Mouse (Mus musculus) cortical plate, adult 2 months (tissue): ENCODE results near the gene Tecta.

Experiments
- CTCF ChIP-seq: fragments of 200-500 bp; IDR thresholded peaks from 2 replicates; pipeline ENCODE4 v1.5.1; 2011; ENCODE audit warnings: mild to moderate bottlenecking, control low read depth, low read length; ENCODE audit not compliant: insufficient read depth; ENCODE audit errors: extremely low read depth
- POLR2A ChIP-seq: fragments of 200-500 bp; IDR thresholded peaks from 2 replicates; pipeline ENCODE4 v1.6.1; 2011; ENCODE audit warnings: mild to moderate bottlenecking, low read length, control low read depth; ENCODE audit not compliant: insufficient read depth; ENCODE audit errors: extremely low read depth

GRCm38 (mm10) chr9:42314959-42315358 lies 84.8 kb downstream of the Tecta start:
- TF ChIP-seq CTCF: no peak
- TF ChIP-seq POLR2A: no peak
